Mouse (Mus musculus) thymus, adult 2 months (tissue): ENCODE data around the gene Lat.
"Not testable (repeated sequence)": the region's sequence is repeated elsewhere in the genome, so short reads cannot be mapped to it uniquely, and the experiment has no call there.

Source experiments
- CTCF ChIP-seq: fragments of 200-500 bp; IDR thresholded peaks from 2 replicates; pipeline ENCODE4 v1.5.1; 2012; ENCODE audit warnings: mild to moderate bottlenecking, control low read depth, low read length, moderate library complexity, borderline replicate concordance; ENCODE audit not compliant: control insufficient read depth, poor library complexity, insufficient read depth; ENCODE audit errors: extremely low read depth
- POLR2A ChIP-seq: fragments of 200-500 bp; IDR thresholded peaks from 2 replicates; pipeline ENCODE4 v1.6.1; 2012; ENCODE audit warnings: mild to moderate bottlenecking, low read length, control low read depth, moderate library complexity; ENCODE audit not compliant: control insufficient read depth, poor library complexity, insufficient read depth; ENCODE audit errors: extremely low read depth

DNA sequence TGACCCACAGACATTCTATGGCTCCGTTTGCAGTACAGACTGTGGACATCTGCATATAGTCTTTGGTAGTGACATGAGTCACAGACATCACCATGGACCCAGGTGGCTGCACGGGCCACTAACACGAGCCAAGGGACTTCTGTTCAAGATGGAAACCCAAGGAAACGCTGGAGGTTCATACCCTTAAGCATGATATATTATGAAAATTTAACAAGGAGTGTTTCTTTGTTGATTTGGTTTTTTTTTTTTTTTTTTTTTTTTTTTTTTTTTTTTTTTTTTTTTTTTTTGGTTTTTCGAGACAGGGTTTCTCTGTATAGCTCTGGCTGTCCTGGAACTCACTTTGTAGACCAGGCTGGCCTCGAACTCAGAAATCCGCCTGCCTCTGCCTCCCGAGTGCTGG, 33.1 kb upstream of the Lat start:
- TF ChIP-seq CTCF, POLR2A: not testable (repeated sequence)
